Mouse (Mus musculus): ENCODE data around the gene Fhod1.

Gene Fhod1

GRCm38 (mm10) chr8:105318662-105319190 lies 29.0 kb downstream of the Fhod1 start:
- no peak for DNase-seq (ENCODE audit: extremely low read depth, insufficient read length, low spot score)

- no peak for DNase-seq (ENCODE audit: extremely low read depth, insufficient read length, low spot score)
These were observed 29.8 kb downstream of the Fhod1 start for GRCm38 (mm10) chr8:105317941-105318340.

- DNase-seq (ENCODE audit: extremely low read depth, insufficient read length, low spot score) = no peak
These were observed 32.5 kb downstream of the Fhod1 start for GRCm38 (mm10) chr8:105315073-105315769.

- no peak for DNase-seq (ENCODE audit: extremely low read depth, insufficient read length, low spot score)
These were observed 33.9 kb downstream of the Fhod1 start for GRCm38 (mm10) chr8:105313622-105314402.

GRCm38 (mm10) chr8:105312891-105313481 lies 34.8 kb downstream of the Fhod1 start:
- no peak for DNase-seq (ENCODE audit: extremely low read depth, insufficient read length, low spot score)

- no peak for DNase-seq (ENCODE audit: extremely low read depth, insufficient read length, low spot score)
These were observed 36.0 kb downstream of the Fhod1 start for GRCm38 (mm10) chr8:105311718-105312117.

- no peak for DNase-seq (ENCODE audit: extremely low read depth, insufficient read length, low spot score)
These were observed 37.6 kb downstream of the Fhod1 start for GRCm38 (mm10) chr8:105310118-105310517.

GRCm38 (mm10) chr8:105309142-105309847 lies 38.5 kb downstream of the Fhod1 start:
- no peak for DNase-seq (ENCODE audit: extremely low read depth, insufficient read length, low spot score)

- DNase-seq (ENCODE audit: extremely low read depth, insufficient read length, low spot score) = no peak
These were observed 39.3 kb downstream of the Fhod1 start for GRCm38 (mm10) chr8:105308428-105308827.

- DNase-seq (ENCODE audit: extremely low read depth, insufficient read length, low spot score) = no peak
These were observed 40.1 kb downstream of the Fhod1 start for GRCm38 (mm10) chr8:105307670-105308069.

GRCm38 (mm10) chr8:105306146-105306691 lies 41.5 kb downstream of the Fhod1 start:
- no peak for DNase-seq (ENCODE audit: extremely low read depth, insufficient read length, low spot score)

- no peak for DNase-seq (ENCODE audit: extremely low read depth, insufficient read length, low spot score)
These were observed 42.3 kb downstream of the Fhod1 start, which contains the start of gene Elmo3 for GRCm38 (mm10) chr8:105305211-105306145. Elmo3 (plus strand) TSS chr8:105305601.

GRCm38 (mm10) chr8:105304325-105305210 lies 43.2 kb downstream of the Fhod1 start:
- DNase-seq (ENCODE audit: extremely low read depth, insufficient read length, low spot score) = no peak

- DNase-seq (ENCODE audit: extremely low read depth, insufficient read length, low spot score) = no peak
These were observed 43.9 kb downstream of the Fhod1 start for GRCm38 (mm10) chr8:105303874-105304273.

GRCm38 (mm10) chr8:105303396-105303795 lies 44.4 kb downstream of the Fhod1 start:
- DNase-seq (ENCODE audit: extremely low read depth, insufficient read length, low spot score) = no peak

- DNase-seq (ENCODE audit: extremely low read depth, insufficient read length, low spot score) = no peak
These were observed 47.8 kb downstream of the Fhod1 start for GRCm38 (mm10) chr8:105299962-105300361.

- DNase-seq (ENCODE audit: extremely low read depth, insufficient read length, low spot score) = no peak
These were observed 49.2 kb downstream of the Fhod1 start for GRCm38 (mm10) chr8:105298351-105299252.
